Mouse (Mus musculus) lung, embryonic 15.5 days (tissue): ENCODE measurements around the gene Stk32c. TPM values are rescaled to one million over a fixed set of nuclear protein-coding genes. Genes with fewer than 3 reads are reported as not detected.
A peak's percentile ranks its signal among the peaks of the same experiment; 100 is the strongest.

Experiments used
- ATAC-seq: fragments of 200-750 bp; cut with Nextera tagmentation; 2 replicates; pipeline ENCODE4 v1.8.0; 2017; ENCODE audit warnings: moderate number of reproducible peaks, borderline replicate concordance; ENCODE audit not compliant: low FRiP score, low TSS enrichment; ENCODE audit errors: extremely low read depth
- H3K27ac ChIP-seq: fragments of 300-500 bp; sonication (generic); 2 replicates; pipeline ENCODE4 v1.5.1; 2015; ENCODE audit warnings: moderate library complexity, mild to moderate bottlenecking, inconsistent platforms
- H3K27me3 ChIP-seq: fragments of 300-500 bp; sonication (generic); 2 replicates; pipeline ENCODE4 v1.6.1; 2015; ENCODE audit warnings: inconsistent platforms
- H3K36me3 ChIP-seq: fragments of 300-500 bp; sonication (generic); 2 replicates; pipeline ENCODE4 v1.6.1; 2015; ENCODE audit warnings: inconsistent platforms
- H3K4me1 ChIP-seq: fragments of 300-500 bp; sonication (generic); 2 replicates; pipeline ENCODE4 v1.6.1; 2015; ENCODE audit warnings: inconsistent platforms
- H3K4me2 ChIP-seq: fragments of 300-500 bp; sonication (generic); 2 replicates; pipeline ENCODE4 v1.6.1; 2015; ENCODE audit warnings: inconsistent platforms, mild to moderate bottlenecking, moderate library complexity
- H3K4me3 ChIP-seq: fragments of 300-500 bp; sonication (generic); 2 replicates; pipeline ENCODE4 v1.5.1; 2015; ENCODE audit warnings: mild to moderate bottlenecking, inconsistent platforms
- H3K9ac ChIP-seq: fragments of 300-500 bp; sonication (generic); 2 replicates; pipeline ENCODE4 v1.6.1; 2015; ENCODE audit warnings: inconsistent platforms
- H3K9me3 ChIP-seq: fragments of 300-500 bp; sonication (generic); 2 replicates; pipeline ENCODE4 v1.6.1; 2016; ENCODE audit warnings: inconsistent platforms
- WGBS: fragments of 180-500 bp; shearing (Covaris S2); methylation state at CpG from one replicate; pipeline ENCODE4 v1.1.7; 2015; 5-methylcytosine and 5-hydroxymethylcytosine counted together
- polyA plus RNA-seq: library from polyadenylated mRNA; unstranded; fragments of >200 nt; fragmentation: Nextera tagmentation; extraction: Ambion mirVana; gene quantifications from 2 replicates; pipeline ENCODE4 v1.2.1, GENCODE M21; 2015

The Stk32c gene
- polyA plus RNA-seq, 1 experiment from 2014 or later: 0.22 TPM

GRCm38 (mm10) chr7:139246931-139247880, 34.1 kb upstream of the Stk32c start:
- Histone ChIP-seq H3K27ac (peak overlapping the region; percentile 94), H3K27me3 (no peaks in the 10 kb centered on the region), H3K4me3 (peak overlapping the region; percentile 70), H3K9ac (peak overlapping the region; percentile 84), H3K4me1 (peaks cover 55% of the 10 kb centered on the region), H3K9me3 (no peaks in the 10 kb centered on the region), H3K36me3 (no peaks in the 10 kb centered on the region), H3K4me2 (peak overlapping the region; percentile 89)
- ATAC-seq: peak; percentile 44
- WGBS: 5% methylated on average over 38 of the region's 38 CpGs

GRCm38 (mm10) chr7:139246086-139246485, 33.0 kb upstream of the Stk32c start:
- H3K27me3 ChIP-seq: no peaks in the 10 kb centered on the region
- ATAC-seq: no peak
- H3K4me3 ChIP-seq: no peak overlapping the region
- peaks cover 47% of the 10 kb centered on the region for H3K4me1 ChIP-seq
- no peak overlapping the region for H3K9ac ChIP-seq
- no peaks in the 10 kb centered on the region for H3K9me3 ChIP-seq
- no peak overlapping the region for H3K4me2 ChIP-seq
- no peaks in the 10 kb centered on the region for H3K36me3 ChIP-seq
- H3K27ac ChIP-seq: no peak overlapping the region
- WGBS: 64% methylated on average over 5 of the region's 5 CpGs

DNA sequence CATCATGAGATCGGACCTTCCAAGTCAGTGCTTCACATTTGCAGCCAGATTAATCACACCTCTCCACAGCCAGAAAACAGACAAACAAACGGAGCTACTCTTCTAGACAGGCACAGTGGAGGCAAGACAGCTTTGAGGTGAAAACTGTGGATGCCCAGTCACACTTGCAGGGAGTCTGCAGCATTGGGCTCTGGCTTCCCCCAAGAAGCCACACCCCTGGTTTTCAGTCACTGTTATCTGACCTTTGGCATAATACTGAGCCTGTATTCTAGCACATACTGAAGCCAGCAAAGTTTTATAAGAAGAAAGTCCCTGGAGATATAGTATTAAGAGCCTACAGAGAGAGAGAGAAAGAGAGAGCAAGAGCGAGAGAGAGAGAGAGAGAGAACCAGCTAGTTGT, 26.3 kb upstream of the Stk32c start:
- 72% methylated on average over 3 of the region's 3 CpGs for WGBS
- H3K4me2 ChIP-seq: no peak overlapping the region
- no peaks in the 10 kb centered on the region for H3K27me3 ChIP-seq
- no peak overlapping the region for H3K9ac ChIP-seq
- H3K27ac ChIP-seq: no peak overlapping the region
- no peak for ATAC-seq
- no peak overlapping the region for H3K4me3 ChIP-seq
- peaks cover 19% of the 10 kb centered on the region for H3K4me1 ChIP-seq
- H3K9me3 ChIP-seq: no peaks in the 10 kb centered on the region
- no peaks in the 10 kb centered on the region for H3K36me3 ChIP-seq

GRCm38 (mm10) chr7:139235651-139236358, 22.7 kb upstream of the Stk32c start:
- Histone ChIP-seq H3K4me2 (no peak overlapping the region), H3K27ac (0 out of 2 replicates have a peak overlapping the region, but pooled peaks have one; percentile 3), H3K4me1 (peaks cover 21% of the 10 kb centered on the region), H3K36me3 (no peaks in the 10 kb centered on the region), H3K9ac (no peak overlapping the region), H3K9me3 (no peaks in the 10 kb centered on the region), H3K4me3 (no peak overlapping the region), H3K27me3 (no peaks in the 10 kb centered on the region)
- ATAC-seq: 0 out of 2 replicates have a peak, but pooled peaks have one; percentile 4
- 68% methylated on average over 12 of the region's 12 CpGs for WGBS

GRCm38 (mm10) chr7:139234426-139235188, 21.5 kb upstream of the Stk32c start:
- peak overlapping the region; percentile 31; the same call in 1 of the 2 replicates for H3K27ac ChIP-seq
- 11% methylated on average over 18 of the region's 18 CpGs for WGBS
- H3K9me3 ChIP-seq: no peaks in the 10 kb centered on the region
- H3K4me3 ChIP-seq: no peak overlapping the region
- H3K9ac ChIP-seq: 0 out of 2 replicates have a peak overlapping the region, but pooled peaks have one; percentile 8
- peaks cover 28% of the 10 kb centered on the region for H3K4me1 ChIP-seq
- no peaks in the 10 kb centered on the region for H3K27me3 ChIP-seq
- peak; percentile 48; the same call in 1 of the 2 replicates for ATAC-seq
- 0 out of 2 replicates have a peak overlapping the region, but pooled peaks have one; percentile 19 for H3K4me2 ChIP-seq
- no peaks in the 10 kb centered on the region for H3K36me3 ChIP-seq

- Histone ChIP-seq H3K9ac (no peak overlapping the region), H3K4me3 (no peak overlapping the region), H3K9me3 (no peaks in the 10 kb centered on the region), H3K27me3 (no peaks in the 10 kb centered on the region), H3K4me1 (peaks cover 36% of the 10 kb centered on the region), H3K36me3 (no peaks in the 10 kb centered on the region), H3K27ac (peak overlapping the region; percentile 30), H3K4me2 (peak overlapping the region; percentile 23; the same call in 1 of the 2 replicates)
- 2% methylated on average over 7 of the region's 7 CpGs for WGBS
- ATAC-seq: peak; percentile 79
These were observed 20.6 kb upstream of the Stk32c start for GRCm38 (mm10) chr7:139233714-139234113.

DNA sequence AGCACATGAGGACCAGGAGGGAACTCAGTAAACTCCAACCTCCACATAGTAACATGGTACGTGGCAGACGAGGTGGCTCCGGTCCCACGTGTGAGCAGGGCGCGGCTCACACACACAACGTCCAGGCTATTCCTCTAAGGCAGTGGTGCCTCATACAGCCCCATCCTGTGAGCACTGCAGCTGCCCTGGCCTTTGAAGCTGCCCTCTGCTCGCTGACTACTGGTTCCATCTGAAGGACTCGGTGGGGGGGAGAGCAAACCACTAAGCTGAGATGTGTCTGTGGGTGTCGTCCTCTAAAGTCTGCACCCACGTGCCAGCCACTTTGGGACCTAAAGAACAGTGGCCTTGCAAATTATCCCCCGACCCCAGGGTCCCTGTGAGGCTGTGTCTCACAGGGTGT, 17.1 kb upstream of the Stk32c start:
- H3K36me3 ChIP-seq: no peaks in the 10 kb centered on the region
- no peak overlapping the region for H3K9ac ChIP-seq
- H3K4me1 ChIP-seq: peaks cover 35% of the 10 kb centered on the region
- no peaks in the 10 kb centered on the region for H3K27me3 ChIP-seq
- H3K4me2 ChIP-seq: no peak overlapping the region
- no peak overlapping the region for H3K4me3 ChIP-seq
- H3K27ac ChIP-seq: no peak overlapping the region
- no peak for ATAC-seq
- no peaks in the 10 kb centered on the region for H3K9me3 ChIP-seq
- WGBS: 65% methylated on average over 12 of the region's 12 CpGs

GRCm38 (mm10) chr7:139229837-139230236, 16.7 kb upstream of the Stk32c start:
- Histone ChIP-seq H3K27ac (no peak overlapping the region), H3K27me3 (no peaks in the 10 kb centered on the region), H3K36me3 (no peaks in the 10 kb centered on the region), H3K9ac (no peak overlapping the region), H3K4me2 (no peak overlapping the region), H3K4me3 (no peak overlapping the region), H3K9me3 (no peaks in the 10 kb centered on the region), H3K4me1 (peaks cover 34% of the 10 kb centered on the region)
- WGBS: 67% methylated on average over 5 of the region's 5 CpGs
- no peak for ATAC-seq

- 48% methylated on average over 6 of the region's 6 CpGs for WGBS
- no peak for ATAC-seq
- Histone ChIP-seq H3K9ac (no peak overlapping the region), H3K4me2 (no peak overlapping the region), H3K27ac (peak overlapping the region; percentile 45; the same call in 1 of the 2 replicates), H3K9me3 (no peaks in the 10 kb centered on the region), H3K27me3 (no peaks in the 10 kb centered on the region), H3K4me1 (peaks cover 28% of the 10 kb centered on the region), H3K4me3 (no peak overlapping the region), H3K36me3 (no peaks in the 10 kb centered on the region)
These were observed 15.5 kb upstream of the Stk32c start for GRCm38 (mm10) chr7:139228447-139229171.

DNA sequence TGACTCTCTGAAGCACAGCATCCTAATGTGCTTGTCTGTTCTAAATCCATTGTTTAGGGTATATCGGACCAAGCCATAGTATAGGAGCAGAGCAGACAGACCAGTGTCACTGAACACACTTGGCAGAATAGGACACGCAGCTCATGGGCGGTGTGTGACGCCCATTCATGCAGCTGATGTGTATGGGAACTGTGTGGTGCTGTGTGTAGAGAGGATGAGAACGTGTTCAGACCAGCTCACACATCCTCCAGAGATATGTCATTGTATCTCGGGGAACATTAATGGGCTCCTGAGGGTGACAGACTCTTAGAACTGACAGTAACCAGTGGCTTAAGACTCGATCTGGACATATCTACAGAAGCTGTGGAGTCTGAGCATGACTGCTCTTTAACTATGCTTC, 13.3 kb upstream of the Stk32c start:
- ATAC-seq: no peak
- no peak overlapping the region for H3K27ac ChIP-seq
- H3K9ac ChIP-seq: no peak overlapping the region
- no peak overlapping the region for H3K4me2 ChIP-seq
- no peaks in the 10 kb centered on the region for H3K27me3 ChIP-seq
- H3K4me3 ChIP-seq: no peak overlapping the region
- H3K9me3 ChIP-seq: no peaks in the 10 kb centered on the region
- 82% methylated on average over 7 of the region's 7 CpGs for WGBS
- no peaks in the 10 kb centered on the region for H3K36me3 ChIP-seq
- peaks cover 28% of the 10 kb centered on the region for H3K4me1 ChIP-seq

GRCm38 (mm10) chr7:139224725-139225124, 11.6 kb upstream of the Stk32c start:
- H3K4me3 ChIP-seq: no peak overlapping the region
- 36% methylated on average over 8 of the region's 8 CpGs for WGBS
- H3K27ac ChIP-seq: peak overlapping the region; percentile 56; the same call in 1 of the 2 replicates
- no peaks in the 10 kb centered on the region for H3K27me3 ChIP-seq
- no peak overlapping the region for H3K9ac ChIP-seq
- H3K4me2 ChIP-seq: no peak overlapping the region
- ATAC-seq: no peak
- peaks cover 28% of the 10 kb centered on the region for H3K4me1 ChIP-seq
- H3K9me3 ChIP-seq: no peaks in the 10 kb centered on the region
- no peaks in the 10 kb centered on the region for H3K36me3 ChIP-seq
